ENCODE assay signal across 38 mouse cellular contexts in the genomic region with DNA sequence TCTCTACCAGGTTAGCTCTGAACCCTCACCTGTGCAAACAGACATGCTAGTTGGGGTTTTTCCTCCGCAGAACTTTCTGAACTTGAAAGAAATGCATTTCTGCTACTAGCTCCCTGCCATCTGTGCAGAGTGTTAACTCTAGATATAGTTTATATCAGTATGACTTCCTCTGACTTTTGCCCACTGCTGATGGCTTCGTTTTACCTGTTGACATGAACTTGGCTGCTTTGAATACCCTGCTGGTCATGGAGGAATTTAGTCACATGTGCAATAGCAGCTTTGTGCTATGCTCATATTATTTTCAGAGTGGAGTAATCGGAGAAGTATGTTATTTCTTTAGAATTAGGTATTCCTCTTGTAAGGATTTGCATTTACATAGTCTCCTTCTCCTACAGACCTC. TPM values are rescaled to one million over a fixed set of nuclear protein-coding genes. Genes with fewer than 3 reads are reported as not detected.
"Had no signal": no experiment of that assay in that cellular context is flagged by ENCODE, and none has a peak within 500 bp of the region (broad histone marks: within the 10 kb centered on the region; RNA-seq: fewer than 3 reads in every experiment).

No protein-coding gene starts in this region.

- H3K4me3 ChIP-seq: gastrocnemius, adult 2 months; heart, embryonic 13.5 days; hindbrain, embryonic 10.5 days; hindbrain, embryonic 12.5 days; intestine, embryonic 15.5 days; layer of hippocampus, adult 2 months; limb, embryonic 13.5 days; limb, embryonic 15.5 days; liver, embryonic 12.5 days had no signal

- H3K36me3 ChIP-seq: hindbrain, embryonic 10.5 days; hindbrain, embryonic 12.5 days; intestine, embryonic 15.5 days; liver, embryonic 12.5 days had no signal

- H3K4me2 ChIP-seq: heart, embryonic 13.5 days; hindbrain, embryonic 12.5 days; hindbrain, embryonic 14.5 days; intestine, embryonic 15.5 days; limb, embryonic 13.5 days; limb, embryonic 15.5 days; liver, embryonic 12.5 days had no signal

- ATAC-seq: hindbrain, embryonic 16.5 days; inflammation-experienced regulatory T-cells, adult 6 months; intestine, embryonic 15.5 days; intestine, postnatal 0 days; liver, embryonic 12.5 days had no signal

- H3K27ac ChIP-seq: gastrocnemius, adult 2 months; heart, embryonic 13.5 days; hindbrain, embryonic 10.5 days; hindbrain, embryonic 12.5 days; hindbrain, embryonic 14.5 days; intestine, embryonic 15.5 days; layer of hippocampus, adult 2 months; limb, embryonic 13.5 days; limb, embryonic 15.5 days; liver, embryonic 12.5 days; liver, embryonic 14.5 days had no signal

- H3K27me3 ChIP-seq: heart, embryonic 13.5 days; hindbrain, embryonic 12.5 days; intestine, embryonic 15.5 days; limb, embryonic 13.5 days; limb, embryonic 15.5 days; liver, embryonic 12.5 days had no signal

- DNase-seq: gastrocnemius, adult 2 months; gastrocnemius, postnatal 10 days; gastrocnemius, postnatal 25 days; heart, adult 18-20 months; heart, postnatal 36 days; kidney, adult 18-20 months; kidney, adult 8-10 months; kidney, postnatal 10 days; kidney, postnatal 25 days; kidney, postnatal 4 days; layer of hippocampus, postnatal 36 days; left cerebral cortex, postnatal 4 days had no signal

- H3K9ac ChIP-seq: heart, embryonic 13.5 days; hindbrain, embryonic 12.5 days; hindbrain, embryonic 14.5 days; intestine, embryonic 15.5 days; limb, embryonic 13.5 days; limb, embryonic 15.5 days; liver, embryonic 12.5 days; liver, embryonic 14.5 days had no signal

- H3K9me3 ChIP-seq: heart, embryonic 13.5 days; hindbrain, embryonic 10.5 days; hindbrain, embryonic 12.5 days; intestine, embryonic 15.5 days; limb, embryonic 13.5 days; limb, embryonic 15.5 days; liver, embryonic 12.5 days had no signal

- H3K4me1 ChIP-seq: hindbrain, embryonic 10.5 days; hindbrain, embryonic 12.5 days; intestine, embryonic 15.5 days; limb, embryonic 15.5 days; liver, embryonic 12.5 days had no signal

RNA-seq across cellular contexts. Expression of a gene that starts 30.7 kb away (rescaled TPM):
- total RNA-seq: gastrocnemius, adult 2 months; gastrocnemius, postnatal 10 days; gastrocnemius, postnatal 25 days; gastrocnemius, postnatal 4 days; granulocyte monocyte progenitor cell, adult 5-6 weeks; heart, adult 18-20 months; heart, postnatal 36 days; layer of hippocampus, adult 2 months; layer of hippocampus, postnatal 10 days; layer of hippocampus, postnatal 36 days; left cerebral cortex, adult 18-20 months; left cerebral cortex, adult 8-10 months; left cerebral cortex, postnatal 10 days; left cerebral cortex, postnatal 25 days; left cerebral cortex, postnatal 4 days; liver, adult 2 months had no signal
- polyA plus RNA-seq: frontal cortex, adult 2 months; heart, embryonic 13.5 days; hindbrain, embryonic 10.5 days; hindbrain, embryonic 12.5 days; hindbrain, embryonic 14.5 days; hindbrain, embryonic 16.5 days; inflammation-experienced regulatory T-cells, adult 6 months; intestine, embryonic 15.5 days; intestine, postnatal 0 days; kidney, embryonic 14.5 days; kidney, embryonic 16.5 days; limb, embryonic 11.5 days; limb, embryonic 13.5 days; limb, embryonic 15.5 days; liver, adult 2 months; liver, embryonic 12.5 days; liver, embryonic 14.5 days; liver, embryonic 16.5 days had no signal
